Mouse (Mus musculus): ENCODE data around the gene Gm5767. TPM values are rescaled to one million over a fixed set of nuclear protein-coding genes. Genes with fewer than 3 reads are reported as not detected.
"Not testable (repeated sequence)": the region's sequence is repeated elsewhere in the genome, so short reads cannot be mapped to it uniquely, and the experiment has no call there.

The Gm5767 gene
- polyA plus RNA-seq, 1 experiment from 2014 or later: not detected

GRCm38 (mm10) chr16:8720447-8720846 is 39.9 kb downstream of the Gm5767 start:
- H3K4me2 ChIP-seq: no peak overlapping the region
- peaks cover 10% of the 10 kb centered on the region for H3K36me3 ChIP-seq
- H3K27me3 ChIP-seq: no peaks in the 10 kb centered on the region
- H3K4me3 ChIP-seq (replicated peaks): no peak overlapping the region
- no peaks in the 10 kb centered on the region for H3K9me3 ChIP-seq (replicated peaks)
- WGBS: 89% methylated on average over 4 of the region's 4 CpGs
- no peak for ATAC-seq (replicated peaks; ENCODE audit: low FRiP score)
- no peak overlapping the region for H3K9ac ChIP-seq
- no peak overlapping the region for H3K27ac ChIP-seq
- peaks cover 14% of the 10 kb centered on the region for H3K4me1 ChIP-seq

GRCm38 (mm10) chr16:8724031-8724430 is 43.5 kb downstream of the Gm5767 start:
- H3K4me1 ChIP-seq: peaks cover 7% of the 10 kb centered on the region
- H3K9ac ChIP-seq: no peak overlapping the region
- no peak overlapping the region for H3K4me3 ChIP-seq (replicated peaks)
- H3K27me3 ChIP-seq: no peaks in the 10 kb centered on the region
- H3K36me3 ChIP-seq: no peaks in the 10 kb centered on the region
- ATAC-seq (replicated peaks; ENCODE audit: low FRiP score): no peak
- no peaks in the 10 kb centered on the region for H3K9me3 ChIP-seq (replicated peaks)
- 91% methylated on average over 3 of the region's 3 CpGs for WGBS
- no peak overlapping the region for H3K27ac ChIP-seq
- no peak overlapping the region for H3K4me2 ChIP-seq

GRCm38 (mm10) chr16:8725807-8726206 is 45.2 kb downstream of the Gm5767 start:
- H3K4me3 ChIP-seq (replicated peaks): no peak overlapping the region
- H3K36me3 ChIP-seq: no peaks in the 10 kb centered on the region
- H3K4me2 ChIP-seq: no peak overlapping the region
- peaks cover 17% of the 10 kb centered on the region; the same call in 1 of the 2 replicates for H3K4me1 ChIP-seq
- ATAC-seq (replicated peaks; ENCODE audit: low FRiP score): no peak
- no peak overlapping the region for H3K9ac ChIP-seq
- no peaks in the 10 kb centered on the region for H3K9me3 ChIP-seq (replicated peaks)
- 93% methylated on average over 2 of the region's 2 CpGs for WGBS
- H3K27ac ChIP-seq: no peak overlapping the region
- no peaks in the 10 kb centered on the region for H3K27me3 ChIP-seq

- no peak overlapping the region for H3K4me2 ChIP-seq
- 92% methylated on average over 5 of the region's 5 CpGs for WGBS
- no peaks in the 10 kb centered on the region for H3K27me3 ChIP-seq
- H3K36me3 ChIP-seq: no peaks in the 10 kb centered on the region
- H3K4me3 ChIP-seq (replicated peaks): no peak overlapping the region
- H3K4me1 ChIP-seq: peaks cover 29% of the 10 kb centered on the region
- H3K9ac ChIP-seq: no peak overlapping the region
- ATAC-seq (replicated peaks; ENCODE audit: low FRiP score): no peak
- H3K27ac ChIP-seq: no peak overlapping the region
- no peaks in the 10 kb centered on the region for H3K9me3 ChIP-seq (replicated peaks)
Measured at GRCm38 (mm10) chr16:8728111-8728748, 47.7 kb downstream of the Gm5767 start.

GRCm38 (mm10) chr16:8731630-8732029 is 51.1 kb downstream of the Gm5767 start:
- no peak for ATAC-seq (replicated peaks; ENCODE audit: low FRiP score)
- Histone ChIP-seq H3K4me3 (replicated peaks) (no peak overlapping the region), H3K36me3 (no peaks in the 10 kb centered on the region), H3K9ac (no peak overlapping the region), H3K27me3 (no peaks in the 10 kb centered on the region), H3K4me1 (peaks cover 52% of the 10 kb centered on the region), H3K27ac (no peak overlapping the region), H3K4me2 (no peak overlapping the region), H3K9me3 (replicated peaks) (no peaks in the 10 kb centered on the region)
- WGBS: 87% methylated on average over 7 of the region's 7 CpGs

GRCm38 (mm10) chr16:8732450-8732849 is 51.9 kb downstream of the Gm5767 start:
- 90% methylated on average over 3 of the region's 4 CpGs for WGBS
- not testable (repeated sequence) for H3K36me3 ChIP-seq; H3K27me3 ChIP-seq; ATAC-seq (replicated peaks; ENCODE audit: low FRiP score); H3K27ac ChIP-seq; H3K4me2 ChIP-seq; H3K9ac ChIP-seq; H3K4me3 ChIP-seq (replicated peaks); H3K9me3 ChIP-seq (replicated peaks)
- H3K4me1 ChIP-seq: peaks cover 57% of the 10 kb centered on the region

Other genes starting within 250 kb of the Gm5767 start
- gene Mettl22, start 210.0 kb upstream of the Gm5767 start, polyA plus RNA-seq (2015; fragmentation: Nextera tagmentation; extraction: Ambion mirVana): 15.4 and 19.4 TPM in 2 replicates
- 40.4 and 41.4 TPM in 2 replicates for gene Abat, start 167.3 kb upstream of the Gm5767 start, polyA plus RNA-seq (2015; fragmentation: Nextera tagmentation; extraction: Ambion mirVana)
- gene Pmm2, start 43.1 kb upstream of the Gm5767 start, polyA plus RNA-seq (2015; fragmentation: Nextera tagmentation; extraction: Ambion mirVana): 54.1 and 56.4 TPM in 2 replicates
- gene Tmem186, start 43.1 kb upstream of the Gm5767 start, polyA plus RNA-seq (2015; fragmentation: Nextera tagmentation; extraction: Ambion mirVana): 19.8 and 20.9 TPM in 2 replicates
- 76.8 and 80.8 TPM in 2 replicates for gene Carhsp1, start 8.6 kb upstream of the Gm5767 start, polyA plus RNA-seq (2015; fragmentation: Nextera tagmentation; extraction: Ambion mirVana)
- gene Usp7, start 111.5 kb downstream of the Gm5767 start, polyA plus RNA-seq (2015; fragmentation: Nextera tagmentation; extraction: Ambion mirVana): 26.4 and 31.3 TPM in 2 replicates
- 20.4 and 20.8 TPM in 2 replicates for gene 1810013L24Rik, start 149.3 kb downstream of the Gm5767 start, polyA plus RNA-seq (2015; fragmentation: Nextera tagmentation; extraction: Ambion mirVana)

All from kidney, embryonic 15.5 days (tissue).